Mouse (Mus musculus): ENCODE results near the gene Spesp1. TPM values are rescaled to one million over a fixed set of nuclear protein-coding genes. Genes with fewer than 3 reads are reported as not detected.

The Spesp1 gene
- polyA plus RNA-seq, 1 experiment from 2014 or later, result not detected

DNA sequence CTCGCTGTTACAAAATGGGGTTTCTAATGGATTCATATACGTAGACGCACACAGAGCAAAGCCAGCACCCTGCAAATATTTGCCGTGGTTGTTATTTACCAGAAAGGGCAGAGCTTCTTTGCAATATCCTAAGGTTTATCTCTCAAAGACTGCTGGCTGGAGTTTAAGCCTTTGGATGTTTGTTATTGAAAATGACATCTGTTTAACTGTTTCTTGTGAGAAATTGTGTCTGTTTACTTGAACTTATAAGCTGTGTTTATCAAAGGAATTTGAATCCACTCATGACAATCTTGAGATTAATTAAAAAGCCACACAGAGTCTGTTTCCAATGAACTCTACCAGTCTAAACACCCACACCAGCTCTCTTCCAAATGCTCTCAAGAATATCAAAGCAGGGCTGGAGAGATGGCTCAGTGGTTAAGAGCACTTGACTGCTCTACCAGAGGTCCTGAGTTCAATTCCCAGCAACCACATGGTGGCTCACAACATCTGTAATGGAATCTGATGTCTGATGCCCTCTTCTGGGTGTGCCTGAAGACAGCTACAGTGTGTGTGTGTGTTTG, 35.5 kb downstream of the Spesp1 start:
- DNase-seq (ENCODE audit: low spot score), result no peak

DNA sequence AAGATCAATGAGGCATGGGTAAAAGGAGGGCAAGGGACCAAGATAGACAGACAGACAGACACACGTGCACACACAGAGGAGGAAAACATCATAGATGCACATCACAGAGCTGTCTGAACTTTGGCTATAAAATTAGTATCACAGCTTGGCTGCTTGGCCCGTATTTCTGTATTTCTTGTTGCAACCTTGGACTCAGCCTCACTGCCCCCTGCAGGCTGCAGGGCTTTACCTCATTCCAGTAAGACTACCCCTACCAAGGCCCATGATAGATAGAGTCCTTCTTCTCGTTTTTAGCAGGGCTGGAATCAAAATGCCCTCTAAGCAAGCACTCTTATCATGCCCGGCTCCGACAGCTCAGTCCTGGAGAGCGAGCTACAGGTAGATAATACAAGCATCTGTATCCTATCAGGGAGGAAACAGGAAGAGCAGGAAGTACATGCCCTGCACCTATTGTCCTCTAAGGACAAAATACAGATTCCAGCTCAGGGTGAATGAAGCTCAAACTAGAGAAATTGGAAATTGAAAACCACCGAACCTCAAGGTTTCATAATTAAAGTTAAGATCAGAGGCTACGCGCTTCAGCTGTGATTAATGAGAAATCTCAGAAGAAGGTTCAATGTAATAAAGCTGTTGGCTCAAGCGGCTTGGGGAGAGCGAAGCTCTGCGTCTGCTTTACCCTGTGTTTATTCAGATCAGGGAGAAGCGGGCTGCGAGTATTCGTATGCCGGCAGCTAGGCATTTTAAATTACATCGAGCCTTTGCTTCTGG, 36.2 kb downstream of the Spesp1 start:
- no peak for DNase-seq (ENCODE audit: low spot score)

DNA sequence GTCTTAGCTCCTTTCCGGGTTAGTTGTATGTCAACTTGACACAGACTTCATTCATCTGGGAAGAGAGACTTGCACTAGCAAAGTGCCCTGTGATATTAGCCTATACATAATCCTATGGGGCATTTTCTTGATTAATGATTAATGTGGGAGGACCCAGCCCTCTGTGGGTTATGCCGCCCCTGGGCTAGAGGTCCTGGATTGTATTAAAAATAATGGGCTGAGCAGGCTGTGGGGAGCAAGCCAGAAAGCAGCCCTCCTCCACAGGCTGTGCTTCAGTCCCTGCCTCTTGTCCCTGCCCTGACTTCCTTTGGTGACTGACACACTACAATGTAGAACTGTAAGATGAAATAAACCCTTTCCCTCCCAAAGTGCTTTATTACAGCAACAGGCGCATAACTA, 37.4 kb downstream of the Spesp1 start:
- DNase-seq (ENCODE audit: low spot score), result no peak

DNA sequence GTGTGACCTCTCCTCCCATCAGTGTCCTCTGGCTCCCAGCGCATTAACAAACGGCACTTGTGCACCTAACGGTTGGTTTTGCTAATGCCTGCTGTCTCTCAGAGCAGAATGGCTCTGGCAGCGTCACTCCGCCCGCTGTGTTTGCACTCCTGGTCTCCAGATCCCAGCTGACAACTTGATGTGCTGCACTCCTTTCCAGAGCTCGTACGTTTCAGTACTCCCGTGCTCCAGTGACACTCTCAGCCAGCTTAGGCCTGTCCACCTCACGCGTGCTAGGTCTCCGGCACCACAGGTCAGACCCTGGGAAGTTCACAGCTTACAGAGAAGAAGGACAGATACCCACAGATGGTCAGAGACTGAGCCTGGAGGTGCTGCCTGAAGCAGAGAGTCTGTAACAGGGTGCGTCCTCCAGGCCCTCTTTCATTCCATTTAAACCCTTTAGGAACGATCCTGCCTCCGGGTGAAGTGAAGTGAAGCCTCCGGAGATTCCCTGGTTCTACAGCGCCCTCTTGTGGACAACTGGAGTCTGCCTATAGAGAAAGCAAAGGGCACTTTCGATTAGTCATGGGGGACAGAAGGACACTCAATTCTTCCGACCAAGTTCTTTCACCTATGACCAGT, 37.9 kb downstream of the Spesp1 start:
- DNase-seq (ENCODE audit: low spot score), result peak; percentile 65

DNA sequence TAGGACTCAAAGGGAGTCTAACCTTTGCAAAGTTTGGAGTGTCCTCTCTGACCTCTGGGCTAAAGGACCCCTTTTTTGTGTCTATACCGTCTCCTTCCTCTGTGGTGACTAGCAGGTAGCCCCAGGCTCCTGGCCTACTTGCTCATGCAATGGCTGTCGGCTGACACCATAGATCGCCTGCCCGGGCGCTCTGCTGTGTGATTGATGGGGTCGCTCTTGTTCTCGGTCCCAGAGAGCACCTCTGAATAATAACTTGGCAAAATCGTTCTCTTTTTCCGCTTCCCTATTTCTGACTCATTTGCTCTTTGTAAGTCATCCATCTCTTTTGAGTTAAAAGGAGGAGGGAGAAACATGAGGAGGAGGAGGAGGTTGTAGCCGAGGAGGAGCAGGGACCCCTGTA, 42.0 kb downstream of the Spesp1 start:
- DNase-seq (ENCODE audit: low spot score), result no peak

DNA sequence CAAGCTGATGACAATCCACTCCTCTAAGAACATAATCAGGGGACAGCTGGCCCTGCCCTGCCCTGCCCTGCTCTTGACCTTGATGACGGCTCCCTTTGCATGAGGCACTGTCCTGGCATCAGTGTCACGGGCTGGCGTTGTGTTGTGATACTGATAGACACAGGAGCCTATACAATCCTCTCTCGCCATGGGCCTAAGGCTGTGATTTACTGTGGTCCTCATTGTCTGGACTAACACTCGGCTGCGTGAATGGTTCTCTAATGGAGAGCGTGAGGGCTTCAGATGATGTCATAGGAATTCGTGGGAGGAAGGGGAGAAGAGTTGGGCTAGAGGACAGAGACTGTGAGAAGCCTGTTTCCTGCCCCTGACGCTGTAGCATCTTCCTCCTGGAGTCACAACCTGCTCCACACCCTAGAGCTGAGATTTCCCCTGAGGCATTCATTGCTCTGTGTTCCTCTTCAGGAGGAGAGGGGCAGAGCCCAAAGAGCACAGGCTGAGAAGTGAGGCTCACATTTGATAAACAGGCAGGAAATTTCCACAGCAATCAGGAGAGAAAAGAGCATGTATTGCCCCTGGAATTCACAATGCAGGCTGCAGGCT, 44.5 kb downstream of the Spesp1 start:
- no peak for DNase-seq (ENCODE audit: low spot score)

DNA sequence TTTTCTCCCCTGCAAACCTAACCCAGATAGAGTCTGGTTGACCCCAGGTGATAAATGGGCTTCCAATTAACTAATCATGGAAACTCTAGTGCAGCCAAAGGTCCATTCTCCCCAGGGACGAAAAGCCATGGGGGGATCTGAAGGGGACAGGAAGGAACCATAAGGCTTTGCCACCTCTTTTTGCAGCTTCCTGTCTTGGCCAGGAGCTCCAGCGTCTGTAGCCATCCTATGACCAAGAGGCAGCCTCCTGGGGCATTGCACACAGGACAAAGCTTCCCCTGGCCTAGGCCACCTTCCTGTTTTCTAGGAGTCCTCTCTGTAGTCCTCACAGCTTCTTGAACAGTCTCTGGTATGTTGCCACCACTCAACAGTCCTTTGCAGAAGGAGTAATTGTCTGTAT, 46.5 kb downstream of the Spesp1 start:
- DNase-seq (ENCODE audit: low spot score), result no peak

DNA sequence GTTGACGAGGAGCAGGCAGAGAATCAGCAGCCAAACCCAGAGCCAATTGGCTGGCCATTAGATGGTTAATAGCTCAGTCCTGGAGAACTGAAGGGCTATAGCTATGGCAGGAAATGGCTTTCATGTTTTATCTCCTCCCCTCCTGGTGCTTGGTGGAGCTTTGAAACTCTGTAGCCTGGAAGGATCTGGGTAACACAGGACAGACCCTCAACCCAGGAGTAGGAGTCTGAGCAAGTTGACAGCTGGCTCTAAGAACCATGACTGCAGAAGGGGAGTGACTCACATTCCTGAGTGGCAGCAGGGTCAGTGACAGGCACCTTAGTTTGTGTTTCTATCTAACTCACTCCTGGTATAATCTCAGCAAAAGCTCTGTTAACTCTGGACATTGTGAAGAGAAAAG, 49.4 kb downstream of the Spesp1 start:
- no peak for DNase-seq (ENCODE audit: low spot score)

DNA sequence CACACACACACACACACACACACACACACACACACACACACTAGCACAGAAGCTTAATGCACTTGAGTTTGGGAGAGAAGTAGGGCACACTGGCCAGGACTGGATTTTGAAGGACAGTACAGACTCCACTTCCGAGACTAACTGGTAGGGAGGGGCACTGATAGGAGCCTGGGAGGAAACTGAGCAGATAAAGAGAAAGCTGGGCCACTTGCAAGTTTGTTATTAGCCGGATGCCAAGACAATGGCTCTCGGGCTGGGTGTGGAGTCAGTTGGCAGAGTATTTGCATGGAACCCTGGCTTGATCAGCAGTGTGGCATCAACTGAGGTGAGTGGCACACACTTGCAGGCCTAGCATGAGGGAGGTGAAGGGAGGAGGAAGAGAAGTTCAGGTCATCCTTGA, 51.0 kb downstream of the Spesp1 start:
- DNase-seq (ENCODE audit: low spot score), result no peak

DNA sequence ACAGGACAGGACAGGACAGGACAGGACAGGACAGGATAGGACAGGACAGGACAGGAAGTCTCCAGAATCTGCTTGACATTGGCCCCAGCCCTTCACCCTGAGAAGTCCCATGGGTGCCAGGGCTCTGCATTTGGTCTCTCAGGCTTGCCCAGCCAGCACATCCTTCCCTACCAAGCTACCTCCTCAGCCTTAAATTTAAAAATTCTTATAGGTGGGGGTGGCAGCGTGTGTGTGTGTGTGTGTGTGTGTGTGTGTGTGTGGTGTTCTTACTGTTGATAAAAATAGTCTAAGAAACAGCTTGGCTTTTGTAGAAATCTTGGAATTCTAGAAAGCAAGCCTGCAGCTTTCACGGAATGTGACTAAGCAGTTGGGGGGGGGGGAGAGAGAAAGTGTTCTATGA, 52.0 kb downstream of the Spesp1 start:
- no peak for DNase-seq (ENCODE audit: low spot score)

DNA sequence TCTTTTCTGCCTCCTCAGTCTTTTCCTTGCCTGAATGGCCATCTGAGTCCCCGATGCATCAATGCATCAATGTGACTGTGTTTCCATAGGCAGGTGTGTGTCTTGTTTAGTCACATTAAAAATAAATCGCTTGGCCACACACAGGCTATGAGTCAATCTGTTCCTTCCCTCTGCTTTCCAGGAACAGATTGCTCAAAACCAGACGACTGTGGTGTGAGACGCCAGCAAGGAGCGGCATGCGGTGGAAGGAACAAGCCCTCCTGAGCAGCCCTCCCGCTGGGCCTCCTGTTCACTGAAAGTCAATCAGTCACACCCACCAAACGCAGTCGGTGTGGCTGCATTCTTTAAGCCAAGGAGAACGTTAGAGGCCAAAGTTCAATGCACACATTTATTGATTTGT, 59.5 kb downstream of the Spesp1 start:
- no peak for DNase-seq (ENCODE audit: low spot score)

DNA sequence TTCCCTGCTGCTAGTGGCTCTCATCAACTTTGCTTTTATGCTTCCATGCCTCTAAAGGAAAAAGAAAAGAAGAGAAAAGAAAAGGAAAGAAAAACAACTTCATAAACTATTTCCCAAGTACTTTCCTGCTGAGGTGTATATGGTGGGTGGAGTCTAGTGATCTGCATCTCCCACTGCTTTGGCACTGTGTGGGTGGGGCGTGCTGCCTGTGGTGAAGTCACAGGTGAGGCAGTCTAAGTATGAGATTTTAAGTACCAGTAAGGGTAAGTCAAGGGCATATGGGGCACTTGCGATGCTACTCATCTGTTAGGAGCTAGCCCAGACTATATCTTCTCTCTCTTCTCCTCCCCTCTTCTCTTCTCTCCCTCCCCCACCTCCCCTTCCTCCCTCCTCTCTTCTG, 60.0 kb downstream of the Spesp1 start:
- DNase-seq (ENCODE audit: low spot score), result no peak

Small RNA genes lying within 50 kb of the gene (microRNA-seq; reads per million reads assigned to microRNA genes)
- gene Gm25603 (ENCODE audit: borderline number of aligned reads), result not detected

Other genes starting within 250 kb of the Spesp1 start
- 7.2 and 8.3 TPM in 2 replicates for gene Glce, start 159.6 kb downstream of the Spesp1 start, polyA plus RNA-seq (2015; fragmentation: Nextera tagmentation; extraction: Ambion mirVana)
- gene Anp32a, start 59.1 kb upstream of the Spesp1 start, polyA plus RNA-seq (2015; fragmentation: Nextera tagmentation; extraction: Ambion mirVana), result 150 and 161 TPM in 2 replicates

All from thymus, postnatal 0 days (tissue).